Mouse (Mus musculus): Measurements from ENCODE around the gene Gclm. TPM values are rescaled to one million over a fixed set of nuclear protein-coding genes. Genes with fewer than 3 reads are reported as not detected.
"Not testable (repeated sequence)": the region's sequence is repeated elsewhere in the genome, so short reads cannot be mapped to it uniquely, and the experiment has no call there.

The Gclm gene
- total RNA-seq, 1 experiment from 2014 or later, result 71.8 TPM

DNA sequence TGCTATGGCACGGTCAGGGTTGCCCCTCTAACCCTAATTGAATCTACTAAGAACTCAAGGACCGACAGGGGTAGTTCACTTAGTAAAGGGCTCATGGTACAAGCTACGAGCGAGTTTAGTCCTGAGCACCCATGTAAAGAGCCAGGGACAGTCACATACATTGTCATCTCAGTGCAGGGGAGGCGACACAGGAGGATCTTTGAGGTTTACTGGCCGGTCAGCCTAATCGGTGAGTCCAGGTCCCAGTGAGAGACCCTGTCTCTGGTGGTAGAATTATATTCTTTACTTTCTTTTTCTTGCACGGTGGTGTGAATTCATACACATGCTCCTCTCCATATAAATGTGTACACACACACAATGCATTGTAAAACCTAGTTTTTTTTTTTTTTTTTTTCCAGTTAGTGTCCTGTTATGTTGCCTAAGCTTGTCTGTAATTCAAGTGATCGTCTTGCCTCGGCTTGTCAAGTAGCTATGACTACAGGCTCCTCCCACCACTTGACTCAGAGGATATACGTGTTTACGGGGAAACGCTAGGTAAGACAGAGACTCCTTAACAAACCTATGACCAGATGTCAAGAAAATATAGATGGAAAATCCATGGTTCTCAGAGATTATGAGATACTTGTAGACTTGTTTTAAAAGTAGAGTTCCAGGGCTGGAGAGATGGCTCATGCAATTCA lies 33.8 kb upstream of the Gclm start:
- ATAC-seq (replicated peaks in 1 of 2; ENCODE audit: insufficient read depth in 1 of 2, low FRiP score in 2 of 2, low TSS enrichment in 1 of 2, low read depth in 1 of 2, poor library complexity in 2 of 2, severe bottlenecking in 2 of 2), result no peak

DNA sequence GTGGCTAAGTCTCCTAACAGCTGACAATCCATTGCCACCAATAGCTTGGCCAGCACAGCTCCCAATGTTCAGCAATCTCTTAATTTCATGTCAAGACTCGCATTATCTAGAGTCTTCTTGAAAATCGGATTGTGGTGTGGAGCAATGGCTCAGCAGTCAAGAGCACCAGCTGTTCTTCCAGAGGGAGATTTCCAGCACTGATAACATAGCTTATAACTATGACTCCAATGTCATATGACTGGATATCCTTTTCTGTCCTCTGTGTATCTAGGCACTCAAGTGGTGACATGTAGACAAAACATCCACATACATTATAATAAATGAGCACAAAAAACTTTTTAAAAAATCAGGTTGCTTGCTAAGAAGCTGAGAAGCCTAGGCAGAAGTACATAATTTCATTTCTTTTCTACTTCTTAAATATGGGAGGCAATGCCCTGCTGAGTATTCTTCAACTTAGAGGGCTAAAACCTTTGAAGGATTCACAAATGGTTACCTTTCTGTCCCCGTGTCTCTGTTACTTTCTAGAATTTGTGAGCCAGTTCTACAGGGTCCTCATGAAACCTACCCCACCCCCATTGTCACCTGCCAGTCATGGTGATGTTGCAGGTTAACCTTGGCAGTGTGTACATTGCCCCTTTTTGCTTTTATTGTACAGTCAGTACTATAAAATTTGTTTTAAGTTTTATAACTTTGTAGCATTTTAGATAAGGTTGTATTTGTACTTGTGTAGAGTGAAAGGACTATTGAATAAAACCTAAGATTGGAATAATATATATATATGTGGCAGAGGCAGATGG lies 23.9 kb upstream of the Gclm start:
- ATAC-seq (replicated peaks in 1 of 2; ENCODE audit: insufficient read depth in 1 of 2, low FRiP score in 2 of 2, low TSS enrichment in 1 of 2, low read depth in 1 of 2, poor library complexity in 2 of 2, severe bottlenecking in 2 of 2), result no peak

GRCm38 (mm10) chr3:122226972-122227371 lies 18.4 kb upstream of the Gclm start:
- not testable (repeated sequence) for ATAC-seq (replicated peaks in 1 of 2; ENCODE audit: insufficient read depth in 1 of 2, low FRiP score in 2 of 2, low TSS enrichment in 1 of 2, low read depth in 1 of 2, poor library complexity in 2 of 2, severe bottlenecking in 2 of 2)

DNA sequence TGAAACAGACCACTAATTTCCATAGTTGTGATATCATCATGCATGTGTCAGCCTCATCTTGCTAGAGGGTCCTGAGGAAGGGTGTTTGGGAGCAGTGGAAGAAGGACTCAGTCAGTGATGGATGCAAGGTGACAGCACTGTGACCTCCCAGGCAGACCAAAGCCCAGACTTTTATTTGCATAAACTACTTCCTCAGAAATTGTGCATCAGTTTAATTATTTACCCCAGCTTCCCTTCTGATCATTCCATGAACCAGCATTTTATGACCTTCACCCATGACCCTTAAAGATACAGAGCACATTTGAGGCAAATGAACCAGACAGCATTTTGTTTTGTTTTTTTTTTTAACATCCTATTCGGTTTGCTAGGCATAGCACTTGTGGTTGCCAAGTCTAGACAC lies 9.6 kb upstream of the Gclm start:
- no peak for ATAC-seq (replicated peaks in 1 of 2; ENCODE audit: insufficient read depth in 1 of 2, low FRiP score in 2 of 2, low TSS enrichment in 1 of 2, low read depth in 1 of 2, poor library complexity in 2 of 2, severe bottlenecking in 2 of 2)

DNA sequence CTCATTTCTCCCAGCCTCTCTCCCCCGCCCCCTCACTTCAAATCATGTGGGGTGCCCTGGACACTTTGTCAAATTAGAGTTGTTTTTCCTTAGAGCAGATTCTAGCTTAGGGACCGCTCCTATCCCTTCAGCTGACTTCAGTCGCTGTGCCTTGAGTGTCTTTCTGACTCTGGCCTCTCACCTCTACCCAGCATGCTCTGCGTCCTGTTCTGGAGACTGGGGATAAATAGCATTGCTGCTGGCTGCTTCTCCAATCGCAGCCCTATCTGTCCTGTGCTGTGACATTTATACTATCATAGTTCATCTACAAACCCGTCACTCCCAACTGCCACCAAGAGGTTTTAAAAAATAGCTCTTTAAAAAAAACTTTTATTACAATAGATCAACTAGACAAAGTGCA lies 2.5 kb upstream of the Gclm start:
- no peak for ATAC-seq (replicated peaks in 1 of 2; ENCODE audit: insufficient read depth in 1 of 2, low FRiP score in 2 of 2, low TSS enrichment in 1 of 2, low read depth in 1 of 2, poor library complexity in 2 of 2, severe bottlenecking in 2 of 2)

DNA sequence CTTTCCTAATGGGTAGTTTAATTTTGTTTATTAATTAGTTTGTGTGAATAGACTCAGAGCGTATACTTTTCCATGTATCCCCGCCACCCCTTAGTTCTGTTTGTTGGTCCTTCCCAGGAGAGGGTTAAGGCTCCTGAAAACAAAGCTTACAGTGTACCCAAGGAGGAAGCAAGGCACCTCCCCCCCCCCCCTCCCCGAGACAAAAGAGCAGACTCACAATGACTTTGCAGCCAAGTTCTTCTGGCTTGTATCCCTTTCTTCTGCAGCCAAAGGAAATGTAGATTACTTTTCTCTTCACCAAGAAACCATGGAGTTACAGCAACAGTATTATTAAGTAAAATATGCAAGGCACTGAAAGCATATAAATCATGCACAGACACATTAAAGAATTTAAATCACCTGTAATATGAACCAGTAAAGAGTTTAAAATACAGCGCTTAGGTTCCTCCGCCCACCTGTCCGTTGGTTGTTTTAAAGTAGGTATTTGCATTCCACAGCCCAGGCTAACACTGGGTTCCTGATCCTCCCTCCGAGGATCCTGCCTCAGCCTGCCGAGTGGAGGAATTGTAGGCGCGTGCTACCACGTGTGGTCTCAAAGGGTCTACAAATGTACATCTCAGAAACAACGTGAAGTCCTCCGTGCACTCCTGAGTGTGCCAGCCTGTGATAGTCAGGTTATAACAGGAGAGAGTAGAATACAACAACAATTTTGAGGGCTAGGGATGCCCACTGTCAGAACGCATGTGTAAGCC lies 1.8 kb upstream of the Gclm start:
- no peak for ATAC-seq (replicated peaks in 1 of 2; ENCODE audit: insufficient read depth in 1 of 2, low FRiP score in 2 of 2, low TSS enrichment in 1 of 2, low read depth in 1 of 2, poor library complexity in 2 of 2, severe bottlenecking in 2 of 2)

- no peak for ATAC-seq (replicated peaks in 1 of 2; ENCODE audit: insufficient read depth in 1 of 2, low FRiP score in 2 of 2, low TSS enrichment in 1 of 2, low read depth in 1 of 2, poor library complexity in 2 of 2, severe bottlenecking in 2 of 2)
Observed at GRCm38 (mm10) chr3:122244759-122245158, 598 bp upstream of the Gclm start.

DNA sequence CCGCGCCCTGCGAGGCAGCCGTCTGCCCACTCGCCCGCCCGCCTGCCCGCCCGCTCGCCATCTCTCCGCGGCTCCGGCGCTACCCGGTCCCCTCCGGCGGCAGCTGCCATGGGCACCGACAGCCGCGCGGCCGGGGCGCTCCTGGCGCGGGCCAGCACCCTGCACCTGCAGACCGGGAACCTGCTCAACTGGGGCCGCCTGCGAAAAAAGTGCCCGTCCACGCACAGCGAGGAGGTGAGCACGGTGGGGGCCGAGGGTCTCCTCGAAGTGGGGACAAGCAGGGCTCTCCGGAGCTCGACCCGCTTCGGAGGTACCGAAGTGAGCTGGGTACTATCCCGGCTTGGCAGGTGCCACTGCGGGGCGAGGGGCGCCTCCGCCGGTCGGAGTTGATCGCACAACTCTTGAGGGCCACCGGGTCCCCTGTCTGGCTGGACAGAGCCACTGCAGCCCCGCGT lies 548 bp downstream of the Gclm start:
- ATAC-seq (replicated peaks in 1 of 2; ENCODE audit: insufficient read depth in 1 of 2, low FRiP score in 2 of 2, low TSS enrichment in 1 of 2, low read depth in 1 of 2, poor library complexity in 2 of 2, severe bottlenecking in 2 of 2), result peak; percentile 9 to 32; a peak in 2 of 4 replicates

- no peak for ATAC-seq (replicated peaks in 1 of 2; ENCODE audit: insufficient read depth in 1 of 2, low FRiP score in 2 of 2, low TSS enrichment in 1 of 2, low read depth in 1 of 2, poor library complexity in 2 of 2, severe bottlenecking in 2 of 2)
Observed at GRCm38 (mm10) chr3:122246406-122246805, 1.0 kb downstream of the Gclm start.

DNA sequence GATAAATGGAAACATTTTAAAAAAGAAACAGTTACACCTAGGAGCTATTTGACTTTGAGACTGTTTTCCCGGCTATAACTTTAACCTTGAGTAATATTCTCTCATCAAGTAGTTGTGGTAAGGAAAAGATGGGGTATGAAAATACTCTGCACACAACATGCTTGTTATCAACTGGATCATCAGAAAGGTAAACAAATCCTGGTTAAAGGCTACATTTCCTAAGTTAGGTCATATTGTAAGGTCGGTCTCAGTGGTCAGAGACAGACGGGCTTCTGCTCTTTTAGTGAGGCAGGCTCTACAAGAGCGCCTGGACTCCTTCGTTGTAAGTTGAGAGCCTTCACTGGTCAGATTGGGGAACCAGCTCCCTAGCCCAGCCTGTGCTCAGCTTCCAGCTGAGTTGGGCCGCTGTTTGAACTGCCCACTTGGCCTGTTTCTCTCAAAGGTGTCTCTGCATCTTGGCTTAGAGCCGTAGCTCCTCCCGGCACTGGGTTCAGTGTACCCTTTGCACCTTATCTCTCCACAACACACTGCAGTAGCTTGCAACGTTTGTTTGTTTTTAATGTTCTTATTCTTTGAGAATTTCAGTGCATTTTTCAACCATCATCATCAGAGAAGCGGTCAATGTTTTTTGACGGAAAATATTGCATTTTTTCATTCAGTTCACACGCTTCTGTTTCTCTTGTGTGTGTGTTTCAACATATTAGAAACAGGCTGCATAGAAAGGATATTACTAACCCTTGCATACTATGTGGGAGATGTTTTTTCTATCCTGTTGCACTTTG lies 1.8 kb downstream of the Gclm start:
- ATAC-seq (replicated peaks in 1 of 2; ENCODE audit: insufficient read depth in 1 of 2, low FRiP score in 2 of 2, low TSS enrichment in 1 of 2, low read depth in 1 of 2, poor library complexity in 2 of 2, severe bottlenecking in 2 of 2), result peak in 1 of 2 experiments; percentile 6; a peak in 2 of 4 replicates

GRCm38 (mm10) chr3:122247768-122248100 lies 2.4 kb downstream of the Gclm start:
- no peak for ATAC-seq (replicated peaks in 1 of 2; ENCODE audit: insufficient read depth in 1 of 2, low FRiP score in 2 of 2, low TSS enrichment in 1 of 2, low read depth in 1 of 2, poor library complexity in 2 of 2, severe bottlenecking in 2 of 2)

DNA sequence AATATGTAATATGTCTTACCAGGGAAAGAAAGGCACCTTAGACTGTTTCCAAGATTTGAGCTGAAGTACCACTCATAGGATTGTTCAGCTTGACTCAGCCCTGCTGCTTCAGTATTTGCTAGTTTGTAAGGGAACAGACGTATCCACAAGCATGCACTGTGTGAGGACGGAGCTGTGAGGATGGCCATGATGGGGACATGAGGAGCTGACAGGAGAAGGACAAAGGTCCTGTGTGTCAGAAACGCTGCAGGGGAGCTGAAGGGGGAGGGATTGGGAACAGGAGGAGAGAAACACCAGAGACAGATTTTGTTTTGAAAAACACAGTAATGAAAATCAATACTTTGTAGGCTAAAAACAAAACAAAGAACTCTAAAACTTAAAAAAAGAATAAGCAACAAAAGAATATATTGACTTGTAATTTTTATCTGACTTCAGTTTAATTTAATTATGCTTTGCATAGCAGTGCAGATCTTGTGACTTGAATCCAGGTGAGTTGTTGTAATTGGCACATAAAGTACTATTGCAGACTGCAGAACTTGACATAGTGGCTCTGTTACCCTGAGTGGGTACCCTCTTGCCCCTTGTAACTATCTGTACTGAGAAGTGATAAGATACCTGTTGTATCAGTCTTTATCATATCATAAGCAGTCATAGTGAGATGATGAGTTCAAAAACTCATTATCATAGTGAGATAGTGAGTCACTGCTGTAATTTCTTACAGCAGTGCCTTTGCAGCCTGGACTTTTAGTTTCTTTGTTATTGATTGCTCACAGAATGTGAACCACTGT lies 7.3 kb downstream of the Gclm start:
- ATAC-seq (replicated peaks in 1 of 2; ENCODE audit: insufficient read depth in 1 of 2, low FRiP score in 2 of 2, low TSS enrichment in 1 of 2, low read depth in 1 of 2, poor library complexity in 2 of 2, severe bottlenecking in 2 of 2), result no peak

DNA sequence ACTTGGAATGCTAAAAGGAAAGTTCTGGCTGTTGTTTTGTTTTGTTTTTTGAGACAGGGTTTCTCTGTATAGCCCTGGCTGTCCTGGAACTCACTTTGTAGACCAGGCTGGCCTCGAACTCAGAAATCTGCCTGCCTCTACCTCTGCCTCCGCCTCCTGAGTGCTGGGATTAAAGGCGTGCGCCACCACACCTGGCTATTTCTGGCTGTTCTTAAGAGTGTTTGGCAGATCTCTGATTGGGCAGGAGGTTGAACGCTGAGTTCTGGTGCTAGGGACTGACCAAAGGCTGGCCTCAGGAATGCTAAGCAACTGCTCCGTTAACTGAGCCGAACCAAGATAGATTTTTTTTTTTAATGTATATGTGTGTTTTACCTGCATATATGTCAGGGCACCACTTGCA lies 8.7 kb downstream of the Gclm start:
- not testable (repeated sequence) for ATAC-seq (replicated peaks in 1 of 2; ENCODE audit: insufficient read depth in 1 of 2, low FRiP score in 2 of 2, low TSS enrichment in 1 of 2, low read depth in 1 of 2, poor library complexity in 2 of 2, severe bottlenecking in 2 of 2)

- no peak for ATAC-seq (replicated peaks in 1 of 2; ENCODE audit: insufficient read depth in 1 of 2, low FRiP score in 2 of 2, low TSS enrichment in 1 of 2, low read depth in 1 of 2, poor library complexity in 2 of 2, severe bottlenecking in 2 of 2)
Observed at GRCm38 (mm10) chr3:122269986-122270385, 24.6 kb downstream of the Gclm start.

GRCm38 (mm10) chr3:122272565-122272964 lies 27.2 kb downstream of the Gclm start:
- not testable (repeated sequence) for ATAC-seq (replicated peaks in 1 of 2; ENCODE audit: insufficient read depth in 1 of 2, low FRiP score in 2 of 2, low TSS enrichment in 1 of 2, low read depth in 1 of 2, poor library complexity in 2 of 2, severe bottlenecking in 2 of 2)

- peak in 1 of 2 experiments; percentile 81; a peak in 2 of 4 replicates for ATAC-seq (replicated peaks in 1 of 2; ENCODE audit: insufficient read depth in 1 of 2, low FRiP score in 2 of 2, low TSS enrichment in 1 of 2, low read depth in 1 of 2, poor library complexity in 2 of 2, severe bottlenecking in 2 of 2)
Observed at GRCm38 (mm10) chr3:122273407-122274240, 28.3 kb downstream of the Gclm start.
